Mouse (Mus musculus) monocyte, adult 2 months (primary cell): ENCODE results near the gene Ddit4l.
"Not testable (repeated sequence)": the region's sequence is repeated elsewhere in the genome, so short reads cannot be mapped to it uniquely, and the experiment has no call there.

Source experiments
- DNase-seq, 2 experiments: peaks; one replicate each; pipeline ENCODE4 v3.0.0; 2022; ENCODE audit warnings: low spot score in 2 of 2, low read depth in 1 of 2

Ddit4l gene

GRCm38 (mm10) chr3:137644947-137645346 lies 23.5 kb downstream of the Ddit4l start:
- no peak for DNase-seq

GRCm38 (mm10) chr3:137647427-137648100 lies 26.2 kb downstream of the Ddit4l start:
- no peak for DNase-seq

- DNase-seq = no peak
These were observed 27.7 kb downstream of the Ddit4l start for GRCm38 (mm10) chr3:137649112-137649511.

- no peak for DNase-seq
These were observed 31.4 kb downstream of the Ddit4l start for GRCm38 (mm10) chr3:137652853-137653252.

GRCm38 (mm10) chr3:137671224-137671623 lies 49.8 kb downstream of the Ddit4l start, which contains the start of gene Gm21962:
Gene Gm21962 (plus strand): TSS chr3:137671524.
- not testable (repeated sequence) for DNase-seq
